Mouse (Mus musculus) telencephalon, adult 2 months (tissue): Measurements from ENCODE around the gene Mpzl2.
A peak's percentile ranks its signal among the peaks of the same experiment; 100 is the strongest.
"Not testable (repeated sequence)": the region's sequence is repeated elsewhere in the genome, so short reads cannot be mapped to it uniquely, and the experiment has no call there.

Experiments
- DNase-seq: peaks from one replicate; pipeline ENCODE4 v3.0.0-alpha.2; 2011; ENCODE audit warnings: low read depth, low spot score

The Mpzl2 gene

DNA sequence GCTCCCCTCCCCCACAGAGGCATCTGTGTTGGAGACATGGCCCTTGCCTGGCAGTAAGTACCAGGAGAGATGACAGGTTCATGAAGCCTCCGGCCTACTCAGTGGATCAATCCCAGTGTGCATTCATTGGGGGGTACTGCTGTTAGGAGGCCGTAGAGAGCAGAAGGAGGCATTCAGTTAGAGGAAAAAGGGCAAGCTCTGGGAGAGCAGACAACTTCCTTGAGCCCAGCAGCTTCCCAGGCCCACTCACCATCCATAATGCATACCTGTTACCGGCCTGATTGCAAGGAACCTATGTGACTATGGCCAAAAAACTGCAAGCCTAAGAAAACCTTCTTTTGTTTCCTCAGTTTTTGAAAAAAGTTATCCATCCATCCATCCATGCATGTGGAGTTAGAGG is 5.1 kb upstream of the Mpzl2 start:
- no peak for DNase-seq

DNA sequence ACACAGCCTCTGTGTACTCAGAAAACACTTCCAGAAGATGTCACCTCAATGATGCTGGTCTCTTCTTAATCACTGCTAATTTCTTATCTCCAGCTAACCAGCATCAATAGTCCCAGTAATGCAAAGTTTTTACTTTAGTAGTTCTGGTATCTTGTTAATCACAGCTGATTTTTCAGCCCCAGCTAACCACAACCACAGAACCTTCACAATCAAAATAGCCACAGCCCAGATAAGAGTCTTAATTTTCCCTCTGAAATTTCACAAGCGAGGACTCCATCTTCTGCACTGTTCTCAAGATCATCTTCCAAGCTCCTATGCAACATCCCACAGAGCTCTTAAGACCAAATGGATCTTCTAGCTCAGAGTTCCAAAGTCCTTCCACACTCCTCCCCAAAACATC is 1.8 kb upstream of the Mpzl2 start:
- not testable (repeated sequence) for DNase-seq

DNA sequence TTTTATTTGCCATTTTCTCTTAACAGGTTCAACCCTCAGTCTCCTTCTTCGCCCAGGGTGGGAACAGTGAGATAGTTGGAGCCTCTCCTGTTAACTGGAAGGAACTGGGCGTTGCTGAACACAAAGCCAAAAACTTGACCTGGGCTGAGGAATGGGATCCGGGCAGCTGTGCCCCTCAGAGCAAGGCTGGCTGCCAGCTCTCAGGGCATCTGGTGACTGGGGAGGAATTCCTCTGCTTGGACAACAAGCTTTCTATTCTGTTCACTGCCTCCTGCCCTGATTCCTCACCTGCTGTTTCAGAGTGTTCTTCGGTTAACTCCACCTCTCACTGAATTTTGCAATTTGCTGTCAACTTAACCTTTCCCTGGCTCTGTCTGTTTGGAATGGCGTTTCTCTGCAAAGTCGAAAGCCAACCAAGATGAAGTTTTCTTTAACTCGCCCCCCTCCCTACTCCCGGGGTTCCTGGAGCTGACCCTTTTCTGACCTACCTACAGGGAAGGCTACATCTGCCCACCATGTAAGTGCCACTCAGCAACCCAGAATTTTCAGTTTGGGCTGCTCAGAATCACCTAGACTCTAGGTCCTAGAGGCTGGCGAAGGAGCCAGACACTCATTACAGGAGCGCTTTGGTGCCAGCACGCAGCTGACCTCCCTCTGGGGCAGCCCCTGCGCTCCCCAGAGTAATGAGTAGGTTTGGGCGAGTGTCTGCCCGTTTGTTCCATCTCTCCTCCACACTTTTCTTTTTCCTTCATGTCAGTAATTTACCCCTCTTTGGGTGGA is 657 bp downstream of the Mpzl2 start:
- no peak for DNase-seq

DNA sequence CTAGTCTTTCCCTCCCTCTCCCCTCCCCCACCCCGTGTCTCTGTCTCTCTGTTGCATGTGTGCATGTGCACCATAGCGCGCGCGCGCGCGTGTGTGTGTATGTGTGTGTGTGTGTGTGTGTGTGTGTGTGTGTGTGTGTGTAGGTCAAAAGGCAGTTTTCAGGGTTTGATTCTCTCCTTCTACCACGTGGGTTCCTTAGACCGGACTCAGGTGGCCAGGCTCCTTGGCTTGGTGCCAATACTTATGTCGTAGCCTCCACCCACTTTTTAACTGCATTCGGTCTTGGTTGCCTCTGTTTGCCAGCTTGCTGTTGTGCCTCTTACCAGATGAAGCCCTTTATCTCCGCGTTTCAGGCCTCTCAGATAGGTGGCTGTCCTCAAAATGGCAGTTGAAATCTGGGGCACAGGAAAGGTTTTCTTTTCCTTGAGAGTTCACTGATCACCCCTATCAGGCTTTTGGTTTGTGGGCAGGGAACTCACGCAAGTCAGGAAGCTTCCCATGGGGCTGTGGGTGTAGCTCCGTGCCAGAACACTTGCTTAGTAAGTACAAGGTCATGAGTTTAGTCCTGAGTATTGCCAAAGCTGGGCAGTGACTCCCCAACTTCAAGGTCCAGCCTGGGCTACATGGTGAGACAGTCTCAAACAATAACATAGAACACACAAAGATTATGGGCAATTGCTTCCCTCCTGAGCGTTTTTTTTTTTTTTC is 1.7 kb downstream of the Mpzl2 start:
- DNase-seq, result no peak

DNA sequence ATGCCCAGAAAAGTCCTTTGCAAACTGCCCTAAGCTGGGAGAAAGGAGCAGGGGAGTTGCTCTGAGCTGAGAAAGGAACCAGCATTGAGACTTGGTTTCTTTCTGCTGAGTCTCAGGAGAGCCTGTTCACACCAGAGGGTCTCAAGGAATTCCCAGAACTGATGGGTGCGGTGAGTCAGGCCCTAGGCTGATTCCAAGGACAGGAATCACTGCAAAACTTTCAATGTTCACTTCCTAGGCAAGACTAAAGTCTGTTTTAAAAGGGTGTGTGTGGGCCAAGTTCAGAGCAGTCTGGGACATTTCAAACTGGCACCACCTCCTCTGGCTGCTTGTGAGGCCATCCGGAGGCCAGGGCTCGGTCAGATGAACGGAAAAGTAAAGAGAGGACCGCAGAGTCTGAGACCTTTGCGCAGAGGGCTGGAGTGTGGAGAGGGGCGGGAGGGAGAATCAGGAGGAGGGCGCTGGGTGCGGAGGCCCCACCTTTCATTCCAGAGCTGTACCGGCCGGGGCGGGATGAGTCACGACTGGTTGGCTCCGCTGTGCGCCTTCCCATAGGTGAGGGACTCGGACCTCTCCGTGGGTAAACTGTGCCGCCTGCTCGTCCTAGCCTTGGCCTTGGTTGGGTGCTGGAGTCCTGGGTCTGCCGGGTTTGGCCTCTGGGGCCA is 2.6 kb downstream of the Mpzl2 start:
- no peak for DNase-seq

DNA sequence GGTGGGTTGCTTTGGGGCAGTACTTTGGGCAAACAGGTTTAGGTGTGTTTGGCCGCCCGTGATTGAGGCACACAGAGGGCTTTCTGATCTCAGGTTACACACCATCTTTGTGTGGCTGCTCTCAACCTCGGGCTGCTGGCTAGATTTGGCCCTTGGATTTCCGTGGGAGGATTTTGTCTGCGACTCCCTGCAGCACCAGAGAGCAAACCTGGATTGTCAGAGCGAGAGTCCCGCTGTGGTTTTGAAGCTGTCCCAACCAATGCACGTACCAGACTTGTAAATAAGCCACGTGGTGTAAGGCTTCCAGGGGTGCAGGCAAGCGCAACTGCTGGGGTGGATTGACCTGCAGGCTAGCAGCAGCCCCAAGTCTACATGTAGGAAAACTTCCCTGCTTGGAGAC is 3.3 kb downstream of the Mpzl2 start:
- DNase-seq, result no peak

DNA sequence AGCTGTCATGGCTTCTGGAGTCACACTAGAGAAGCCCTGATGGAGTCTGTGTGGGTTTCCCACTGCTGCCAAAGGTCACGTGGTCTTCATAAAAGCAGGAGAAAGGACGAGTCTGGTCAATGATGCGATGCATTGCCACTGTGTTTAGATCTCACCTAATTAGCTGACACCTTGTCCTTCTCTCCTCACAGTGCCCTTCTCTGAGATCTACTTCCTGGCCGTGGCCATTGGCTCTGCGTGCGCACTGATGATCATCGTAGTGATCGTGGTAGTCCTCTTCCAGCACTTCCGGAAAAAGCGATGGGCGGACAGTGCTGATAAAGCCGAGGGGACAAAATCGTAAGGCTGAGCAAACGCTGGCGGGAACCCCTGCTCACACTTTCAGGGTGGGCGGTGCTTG is 7.4 kb downstream of the Mpzl2 start:
- DNase-seq, result no peak

DNA sequence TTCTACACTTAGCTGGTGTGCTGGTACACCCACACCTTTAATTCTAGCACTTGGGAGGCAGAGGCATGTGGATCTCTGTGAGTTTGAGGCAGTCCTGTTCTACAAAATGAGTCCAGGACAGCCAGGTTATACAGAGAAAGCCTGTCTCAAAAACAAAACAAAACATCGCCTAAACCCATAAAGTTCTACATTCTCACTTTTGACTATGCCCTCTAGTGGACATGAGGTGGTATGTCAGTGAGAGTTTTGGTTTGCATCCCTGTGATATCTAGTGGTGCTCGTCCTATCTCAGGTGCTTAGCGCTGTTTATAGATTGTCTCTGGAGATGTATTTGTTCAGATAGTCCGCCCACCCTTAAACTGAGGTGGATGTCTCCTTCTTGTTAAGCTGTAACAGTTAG is 8.9 kb downstream of the Mpzl2 start:
- no peak for DNase-seq

DNA sequence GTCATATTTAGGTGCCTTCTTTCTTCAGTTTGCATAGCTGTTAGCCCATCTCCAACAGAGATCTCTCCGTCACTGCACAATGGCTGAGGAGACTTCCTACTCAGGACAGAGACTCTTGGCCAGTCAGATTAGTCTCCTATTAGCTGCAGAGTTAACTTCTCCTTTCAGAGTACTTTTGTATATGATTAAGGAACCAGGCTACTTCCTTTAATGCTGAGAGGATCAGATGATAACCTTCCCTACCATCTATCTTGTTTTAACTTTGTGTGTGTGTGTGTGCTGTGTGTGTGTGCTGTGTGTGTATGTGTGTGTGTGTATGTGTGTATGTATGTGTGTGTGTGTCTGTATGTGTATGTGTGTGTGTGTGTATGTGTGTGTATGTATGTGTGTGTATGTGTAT is 10.1 kb downstream of the Mpzl2 start:
- DNase-seq, result no peak

DNA sequence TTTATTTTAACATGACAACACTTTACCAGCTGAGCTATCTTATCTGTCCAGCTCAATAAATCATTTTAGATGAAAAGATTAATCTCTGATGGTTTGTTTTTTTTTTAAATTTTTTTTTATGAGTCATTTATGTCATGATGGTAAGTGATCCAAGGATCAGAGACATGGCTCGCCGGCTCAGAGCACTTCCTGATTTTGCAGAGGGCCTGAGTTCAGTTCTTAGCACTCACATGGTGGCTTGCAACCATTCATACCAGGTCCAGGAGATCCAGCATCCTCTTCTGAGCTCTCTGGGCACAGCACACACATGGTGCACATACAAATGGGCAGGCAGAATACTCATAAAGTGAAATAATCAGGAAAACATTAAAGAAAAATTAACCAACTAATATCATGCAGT is 10.7 kb downstream of the Mpzl2 start:
- DNase-seq, result no peak

DNA sequence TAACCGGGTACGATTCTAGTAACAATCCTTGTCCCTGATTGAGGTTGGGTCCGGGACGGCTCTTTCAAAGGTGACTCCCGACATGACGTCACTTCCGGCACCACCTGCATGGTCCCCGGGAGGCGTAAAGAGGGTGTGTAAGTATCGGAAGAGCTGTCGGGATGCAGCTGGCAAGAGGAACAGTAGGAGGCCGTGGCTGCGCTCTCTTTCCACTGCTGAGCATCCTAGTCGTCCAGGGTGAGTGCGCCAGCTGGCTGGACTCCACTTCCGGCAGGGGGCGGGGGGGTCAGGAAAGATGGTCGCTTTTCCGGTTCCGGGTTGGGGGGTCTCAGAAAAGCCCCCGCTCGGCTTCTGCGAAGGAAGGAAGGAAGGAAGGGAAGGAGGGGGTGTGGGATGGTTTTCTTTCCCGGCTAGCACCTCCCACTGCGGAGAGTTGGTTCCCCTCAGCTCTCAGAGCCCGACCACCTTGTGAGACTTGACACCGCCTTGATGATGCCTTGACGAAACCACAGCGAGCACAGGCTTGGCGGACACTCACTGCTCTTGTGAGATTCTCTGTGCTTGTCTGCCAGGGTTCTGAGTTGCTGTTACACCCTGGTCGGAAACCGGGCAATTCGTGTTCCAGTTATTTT is 15.6 kb downstream of the Mpzl2 start, which contains the start of gene Mpzl3:
Gene Mpzl3 (plus strand): TSS at position 105 of the 632 bp plus-strand sequence.
- peak; percentile 92 for DNase-seq

DNA sequence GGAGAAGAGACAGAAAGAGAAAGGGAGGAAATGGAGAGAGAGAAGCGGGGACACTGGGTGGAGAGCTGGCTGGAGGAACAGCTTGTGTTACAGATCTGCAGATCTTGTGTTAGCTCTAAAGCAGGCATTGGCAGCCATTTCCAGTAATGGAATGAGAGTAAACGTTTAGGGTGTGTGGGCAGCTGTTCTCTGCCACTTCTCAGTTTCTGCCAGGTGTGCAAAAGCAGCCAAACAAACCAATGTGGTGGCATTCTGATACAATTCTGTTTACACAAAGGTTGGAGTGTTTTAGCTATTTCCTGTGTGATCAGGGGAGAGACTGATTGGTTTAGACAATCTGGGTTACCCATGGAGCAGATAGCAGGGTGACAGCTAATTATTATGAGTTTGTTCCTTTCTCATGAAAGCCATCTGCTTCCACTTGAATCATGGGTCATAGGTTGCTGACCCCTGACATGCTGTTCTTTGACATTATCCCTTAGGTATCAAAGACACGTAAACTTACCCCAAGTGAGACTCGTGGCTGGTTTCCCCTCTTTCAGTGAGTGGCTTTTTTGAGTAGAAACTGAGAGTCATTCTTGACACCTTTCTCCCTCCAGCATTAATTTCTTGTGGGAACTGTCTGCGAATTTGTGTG is 18.8 kb downstream of the Mpzl2 start:
- DNase-seq, result no peak

DNA sequence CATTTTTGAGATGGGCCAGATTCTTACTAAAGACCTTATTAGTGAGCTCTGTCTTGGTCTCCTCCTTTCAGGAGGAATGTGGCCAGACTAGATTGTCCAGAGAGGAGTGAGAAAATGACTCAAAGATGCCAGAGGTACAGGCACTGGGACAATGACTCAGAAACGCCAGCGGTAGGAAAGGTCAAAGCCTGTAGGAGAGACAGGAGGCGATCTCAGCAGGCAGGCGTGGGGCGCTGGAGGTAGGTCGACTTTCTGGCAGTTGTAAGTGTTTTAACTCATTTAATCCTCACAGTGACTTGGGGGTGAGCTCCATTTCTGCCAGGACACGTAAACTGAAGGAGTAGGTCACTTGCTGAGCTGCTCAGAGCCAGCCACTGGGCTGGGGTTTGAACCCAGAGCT is 20.6 kb downstream of the Mpzl2 start:
- no peak for DNase-seq

DNA sequence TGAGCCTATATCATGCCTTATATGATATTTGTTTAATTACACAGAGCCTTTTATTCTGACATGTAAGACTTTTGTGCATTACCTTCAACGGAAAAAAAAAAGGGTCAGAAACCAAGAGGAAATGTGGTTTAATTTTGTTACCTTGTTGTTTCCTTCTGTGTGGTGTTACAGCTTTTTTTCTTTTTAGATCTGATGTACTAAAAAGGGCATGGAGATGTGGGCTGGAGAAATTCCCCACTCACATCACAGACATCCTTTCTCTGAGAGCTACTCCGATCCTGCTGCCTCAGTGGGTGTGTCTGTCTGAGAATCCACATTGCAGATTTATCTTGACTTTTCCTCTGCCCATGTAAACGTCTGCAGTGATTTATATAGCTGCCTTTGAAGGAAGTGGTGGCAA is 23.1 kb downstream of the Mpzl2 start:
- DNase-seq, result no peak

DNA sequence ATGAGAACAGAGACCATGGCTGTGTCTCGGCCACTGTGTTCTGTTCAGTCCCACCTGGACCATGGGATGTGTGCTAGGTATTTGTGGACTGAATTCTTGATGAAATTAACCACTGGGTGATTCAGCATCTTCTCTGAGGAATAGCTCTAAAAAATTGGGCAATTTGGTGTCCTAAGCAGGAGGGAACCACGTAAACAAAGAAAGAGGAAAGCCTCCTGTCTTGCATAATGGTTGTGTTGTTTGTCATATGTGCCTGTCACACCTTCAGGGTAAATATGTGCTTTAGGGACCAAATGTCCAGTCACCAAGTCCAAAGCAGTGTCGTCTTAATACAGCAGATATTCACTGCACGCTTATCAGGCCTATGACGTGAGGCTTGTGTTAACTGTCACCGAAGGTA is 24.8 kb downstream of the Mpzl2 start:
- no peak for DNase-seq

DNA sequence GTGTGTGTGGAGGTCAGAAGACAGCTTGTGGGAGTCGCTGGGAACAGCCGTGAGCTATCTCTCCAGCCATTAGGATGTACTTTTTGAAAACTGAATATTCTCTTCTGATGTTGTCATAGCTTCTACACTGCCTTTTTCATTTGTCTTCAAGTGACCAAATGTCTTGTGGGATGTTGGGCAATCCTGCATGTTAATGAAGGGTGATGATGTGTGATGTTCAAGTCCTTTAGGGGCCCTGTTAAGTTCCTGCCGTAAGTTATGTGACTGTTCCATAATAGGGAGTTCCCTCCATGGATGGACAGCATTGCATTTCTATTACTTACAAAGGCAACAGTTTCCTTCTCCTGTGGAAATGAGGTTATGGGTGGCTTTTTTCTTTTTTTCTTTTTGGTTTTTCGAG is 27.1 kb downstream of the Mpzl2 start:
- no peak for DNase-seq

DNA sequence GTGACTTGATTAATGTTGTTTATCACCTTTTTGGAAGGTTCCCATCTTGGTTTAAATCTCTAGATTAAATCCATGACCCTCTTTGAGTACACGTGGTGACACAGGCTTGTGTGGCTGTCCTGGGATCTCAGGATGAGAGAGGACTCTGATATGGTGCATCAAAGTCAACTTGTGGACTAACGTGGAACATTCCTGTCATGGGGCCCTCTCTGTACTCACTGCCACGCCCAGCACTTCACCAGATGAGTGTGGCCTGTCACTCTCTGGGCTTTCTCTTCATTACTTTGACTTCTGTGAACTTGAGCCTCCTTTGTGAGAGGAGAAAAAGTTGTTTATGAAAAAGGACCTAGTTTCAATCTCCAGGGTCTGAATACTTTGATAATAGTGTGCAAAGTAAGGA is 32.2 kb downstream of the Mpzl2 start:
- DNase-seq, result no peak

DNA sequence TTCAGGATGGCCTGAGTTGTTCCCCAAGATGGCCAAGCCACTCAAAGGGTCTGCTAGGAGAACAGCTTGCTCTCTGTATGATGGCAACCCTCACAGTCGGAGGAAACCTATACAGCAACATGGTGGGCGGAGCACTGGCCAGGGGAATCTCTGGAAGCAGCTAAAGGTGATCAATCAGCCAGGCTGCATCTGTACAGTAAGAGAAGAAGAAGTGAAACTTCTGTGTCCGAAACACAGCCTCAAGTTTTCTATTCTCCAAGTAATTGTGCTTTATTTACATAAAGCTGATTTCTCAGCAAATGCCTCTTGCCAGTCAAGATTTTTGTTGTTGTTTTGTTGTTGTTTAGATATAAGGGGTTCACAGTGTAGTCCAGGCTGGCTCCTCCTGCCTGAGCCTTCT is 38.3 kb downstream of the Mpzl2 start:
- DNase-seq, result no peak

DNA sequence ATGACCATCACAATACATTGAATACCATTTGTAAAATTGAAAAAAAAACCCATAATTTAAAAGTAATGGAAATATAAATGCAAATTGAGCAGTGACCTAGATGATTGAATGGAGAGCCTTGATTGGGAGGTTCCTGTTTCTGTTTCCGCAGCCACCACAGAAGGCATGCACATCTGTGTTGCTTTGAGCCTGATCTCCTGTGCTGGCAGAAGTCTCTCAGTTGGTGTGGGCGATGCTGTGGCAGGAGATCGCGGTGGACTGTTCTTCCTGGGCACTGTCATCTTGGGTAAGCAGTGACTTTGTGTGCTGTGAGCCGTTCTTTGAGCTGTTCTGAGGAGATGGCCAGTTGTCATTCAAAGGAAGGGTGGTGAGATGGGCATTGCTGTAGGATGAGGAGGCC is 39.4 kb downstream of the Mpzl2 start, which contains the start of gene Jaml:
Gene Jaml (plus strand): TSS at position 173 of the 400 bp plus-strand sequence.
- DNase-seq, result no peak

DNA sequence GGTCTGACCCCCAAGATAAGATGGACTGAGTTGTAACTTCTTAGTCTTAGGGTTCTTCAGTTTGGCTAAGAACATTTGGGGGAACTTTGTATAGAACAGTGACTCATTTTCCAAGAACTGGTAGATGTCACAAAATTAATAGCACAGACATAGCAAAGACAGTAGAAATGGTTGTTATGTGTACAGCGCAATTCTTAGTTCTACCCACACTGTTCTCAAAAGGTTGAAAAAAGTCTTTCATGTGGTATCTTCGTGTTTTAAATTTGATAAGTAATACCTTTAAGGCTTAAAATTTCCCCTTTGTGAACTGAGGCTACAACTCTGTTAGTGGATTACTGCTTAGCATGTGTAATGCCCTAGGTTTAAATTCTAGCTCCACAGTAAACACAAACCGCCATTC is 43.5 kb downstream of the Mpzl2 start:
- no peak for DNase-seq

DNA sequence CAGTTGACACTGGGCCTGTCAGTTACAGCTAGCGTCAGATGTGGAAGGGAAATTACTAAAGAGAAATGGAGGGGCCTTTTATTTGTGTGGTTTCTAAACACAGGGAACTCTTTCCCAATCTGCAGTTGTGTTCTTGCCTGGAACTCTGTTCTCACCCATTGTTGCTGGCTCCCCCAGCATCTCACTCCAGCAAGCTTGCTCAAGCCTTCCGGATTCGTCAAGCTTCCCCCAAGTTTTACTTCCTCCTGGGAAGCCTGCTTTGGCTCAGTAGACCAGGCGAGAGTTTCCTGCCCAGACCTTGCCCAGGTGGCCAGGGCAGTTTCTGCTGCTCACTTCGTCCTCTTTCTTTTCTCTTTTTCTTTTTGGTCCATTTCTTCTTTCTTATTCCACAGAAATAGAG is 45.0 kb downstream of the Mpzl2 start:
- no peak for DNase-seq
